Mouse (Mus musculus) heart, embryonic 14.5 days (tissue): ENCODE measurements around the gene Pmm2. TPM values are rescaled to one million over a fixed set of nuclear protein-coding genes. Genes with fewer than 3 reads are reported as not detected.

Experiments used
- ATAC-seq: fragments of 200-750 bp; cut with Nextera tagmentation; 2 replicates; pipeline ENCODE4 v1.8.0; 2017; ENCODE audit warnings: low read depth, moderate TSS enrichment; ENCODE audit not compliant: insufficient number of reproducible peaks, insufficient read depth, low FRiP score
- H3K27ac ChIP-seq, 2 experiments: fragments of 200-500 bp in 1 of 2; fragments of 300-500 bp in 1 of 2; sonication (generic) in 1 of 2; replicated peaks in 1 of 2; 2 replicates each; pipeline ENCODE4 v1.5.1; 2012 to 2014; ENCODE audit warnings: low read depth in 2 of 2, low read length in 2 of 2, control low read depth in 1 of 2, mild to moderate bottlenecking in 1 of 2, mixed read lengths in 1 of 2; ENCODE audit not compliant: control insufficient read depth in 1 of 2, insufficient read depth in 1 of 2
- H3K27me3 ChIP-seq: fragments of 300-500 bp; sonication (generic); 2 replicates; pipeline ENCODE4 v1.6.1; 2014; ENCODE audit warnings: mild to moderate bottlenecking, low read length, control low read depth; ENCODE audit not compliant: control insufficient read depth, insufficient read depth
- H3K36me3 ChIP-seq: fragments of 300-500 bp; sonication (generic); 2 replicates; pipeline ENCODE4 v1.6.1; 2014; ENCODE audit warnings: mild to moderate bottlenecking, control low read depth, low read length, mixed read lengths; ENCODE audit not compliant: control insufficient read depth, insufficient read depth
- H3K4me1 ChIP-seq, 2 experiments: fragments of 200-500 bp in 1 of 2; fragments of 300-500 bp in 1 of 2; sonication (generic) in 1 of 2; 2 replicates each; pipeline ENCODE4 v1.6.1; 2012 to 2014; ENCODE audit warnings: low read length in 2 of 2, control low read depth in 1 of 2, mixed read lengths in 1 of 2; ENCODE audit not compliant: control insufficient read depth in 2 of 2, insufficient read depth in 2 of 2
- H3K4me2 ChIP-seq: fragments of 300-500 bp; sonication (generic); 2 replicates; pipeline ENCODE4 v1.6.1; 2014; ENCODE audit warnings: mild to moderate bottlenecking, low read length
- H3K4me3 ChIP-seq, 2 experiments: fragments of 200-500 bp in 1 of 2; fragments of 300-500 bp in 1 of 2; sonication (generic) in 1 of 2; 2 replicates each; pipeline ENCODE4 v1.5.1; 2012 to 2014; ENCODE audit warnings: low read length in 2 of 2, mild to moderate bottlenecking in 2 of 2, control low read depth in 1 of 2, low read depth in 1 of 2, moderate library complexity in 1 of 2; ENCODE audit not compliant: control insufficient read depth in 1 of 2, insufficient read depth in 1 of 2
- H3K9ac ChIP-seq: fragments of 300-500 bp; sonication (generic); 2 replicates; pipeline ENCODE4 v1.6.1; 2014; ENCODE audit warnings: mild to moderate bottlenecking, low read length
- H3K9me3 ChIP-seq: fragments of 300-500 bp; sonication (generic); 2 replicates; pipeline ENCODE4 v1.6.1; 2016; ENCODE audit warnings: low read length, control low read depth; ENCODE audit not compliant: control insufficient read depth
- WGBS: fragments of 180-500 bp; shearing (Covaris S2); extraction: QIAGEN DNeasy Blood & Tissue Kit; methylation state at CpG from one replicate; pipeline ENCODE4 v1.1.7; 2014; 5-methylcytosine and 5-hydroxymethylcytosine counted together
- polyA plus RNA-seq: library from polyadenylated mRNA; unstranded; fragments of >200 nt; fragmentation: Nextera tagmentation; extraction: Ambion mirVana; gene quantifications from 2 replicates; pipeline ENCODE4 v1.2.1, GENCODE M21; 2014

The Pmm2 gene
- polyA plus RNA-seq, 1 experiment from 2014 or later = 38.2 TPM

DNA sequence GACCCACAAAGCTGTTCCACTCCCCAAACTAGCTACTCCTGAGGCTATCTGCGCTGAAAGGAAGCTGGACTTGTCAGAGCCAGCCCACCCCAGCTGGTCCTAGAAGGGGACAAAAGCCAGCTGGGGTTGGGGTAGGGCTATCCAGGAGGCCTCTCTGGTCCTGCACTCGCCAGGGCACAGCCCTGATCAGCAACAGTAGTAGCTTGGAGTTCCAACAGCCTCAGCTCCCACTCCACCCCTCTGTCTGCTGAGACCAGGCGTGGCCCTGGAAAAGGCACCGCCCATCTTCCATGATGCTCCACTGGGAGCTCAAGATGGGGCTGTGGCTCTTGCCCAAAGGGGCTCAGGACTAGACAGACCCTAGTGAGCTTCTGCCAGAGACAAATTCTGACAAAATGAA lies 30.3 kb downstream of the Pmm2 start:
- peaks cover 14% of the 10 kb centered on the region for H3K36me3 ChIP-seq
- 54% methylated on average over 4 of the region's 4 CpGs for whole genome bisulfite sequencing
- H3K4me1 ChIP-seq = peaks cover 43 to 59% of the 10 kb centered on the region in 2 experiments
- H3K4me3 ChIP-seq = no peak overlapping the region
- H3K9ac ChIP-seq = peak overlapping the region; percentile 18; the same call in 1 of the 2 replicates
- no peaks in the 10 kb centered on the region for H3K27me3 ChIP-seq
- 0 out of 2 replicates have a peak overlapping the region, but pooled peaks have one; percentile 4 for H3K4me2 ChIP-seq
- peak overlapping the region; percentile 9 to 87; a peak in 3 of 4 replicates for H3K27ac ChIP-seq
- H3K9me3 ChIP-seq = no peaks in the 10 kb centered on the region
- no peak for ATAC-seq

DNA sequence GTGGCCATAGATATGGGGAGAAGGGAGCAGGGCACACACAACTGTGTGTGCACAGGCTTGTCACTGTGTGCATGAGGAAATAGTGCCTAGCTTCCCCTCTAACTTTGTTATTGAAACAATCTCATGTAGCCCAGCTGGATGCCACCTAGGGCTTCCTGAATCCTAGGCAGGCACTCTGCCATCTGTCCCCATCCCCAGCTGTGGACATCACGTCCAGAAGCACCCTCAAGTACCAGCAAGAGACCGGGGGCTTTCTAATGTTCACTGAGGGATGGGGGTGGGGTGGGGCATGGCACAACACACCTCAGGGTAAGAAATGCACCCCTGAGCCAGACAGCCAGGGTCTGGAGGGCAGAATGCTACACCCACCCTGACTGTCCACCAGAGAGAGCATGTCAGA lies 30.9 kb downstream of the Pmm2 start:
- H3K4me1 ChIP-seq = peaks cover 43 to 59% of the 10 kb centered on the region in 2 experiments
- 30% methylated on average over 2 of the region's 2 CpGs for WGBS
- H3K36me3 ChIP-seq = peaks cover 8% of the 10 kb centered on the region
- no peaks in the 10 kb centered on the region for H3K9me3 ChIP-seq
- H3K4me3 ChIP-seq = no peak overlapping the region
- H3K4me2 ChIP-seq = peak overlapping the region; percentile 32
- no peak for ATAC-seq
- no peaks in the 10 kb centered on the region for H3K27me3 ChIP-seq
- peak overlapping the region; percentile 5 to 87; a peak in 3 of 4 replicates for H3K27ac ChIP-seq
- peak overlapping the region; percentile 39; the same call in 1 of the 2 replicates for H3K9ac ChIP-seq

DNA sequence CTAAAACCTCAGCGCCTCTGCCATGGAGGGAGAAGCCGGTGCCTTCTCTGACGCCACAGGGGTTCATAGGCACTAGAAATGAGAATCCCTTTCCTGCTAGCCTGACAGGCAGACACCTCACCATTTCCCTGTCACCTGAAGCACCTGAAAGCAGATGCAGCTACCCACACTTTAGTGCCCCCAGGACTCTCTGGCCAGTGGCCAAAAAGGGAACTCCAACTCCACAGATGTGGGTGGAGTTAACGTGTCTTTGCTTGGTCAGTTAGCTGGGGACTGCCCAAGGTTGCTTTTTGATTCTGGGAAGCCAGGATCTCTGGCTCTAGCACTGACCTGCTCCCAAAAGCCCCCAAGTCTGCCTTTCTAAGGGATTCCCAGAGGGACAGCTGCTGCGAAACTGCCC lies 32.0 kb downstream of the Pmm2 start:
- peak overlapping the region; percentile 17 to 87 for H3K27ac ChIP-seq
- WGBS = 56% methylated on average over 5 of the region's 5 CpGs
- H3K36me3 ChIP-seq = 0 out of 2 replicates have a peak, but pooled peaks cover 4% of the 10 kb centered on the region
- H3K4me3 ChIP-seq = no peak overlapping the region
- peak overlapping the region; percentile 83 for H3K9ac ChIP-seq
- peak overlapping the region; percentile 88 for H3K4me2 ChIP-seq
- H3K9me3 ChIP-seq = no peaks in the 10 kb centered on the region
- ATAC-seq = no peak
- H3K27me3 ChIP-seq = no peaks in the 10 kb centered on the region
- H3K4me1 ChIP-seq = peaks cover 43 to 59% of the 10 kb centered on the region in 2 experiments

DNA sequence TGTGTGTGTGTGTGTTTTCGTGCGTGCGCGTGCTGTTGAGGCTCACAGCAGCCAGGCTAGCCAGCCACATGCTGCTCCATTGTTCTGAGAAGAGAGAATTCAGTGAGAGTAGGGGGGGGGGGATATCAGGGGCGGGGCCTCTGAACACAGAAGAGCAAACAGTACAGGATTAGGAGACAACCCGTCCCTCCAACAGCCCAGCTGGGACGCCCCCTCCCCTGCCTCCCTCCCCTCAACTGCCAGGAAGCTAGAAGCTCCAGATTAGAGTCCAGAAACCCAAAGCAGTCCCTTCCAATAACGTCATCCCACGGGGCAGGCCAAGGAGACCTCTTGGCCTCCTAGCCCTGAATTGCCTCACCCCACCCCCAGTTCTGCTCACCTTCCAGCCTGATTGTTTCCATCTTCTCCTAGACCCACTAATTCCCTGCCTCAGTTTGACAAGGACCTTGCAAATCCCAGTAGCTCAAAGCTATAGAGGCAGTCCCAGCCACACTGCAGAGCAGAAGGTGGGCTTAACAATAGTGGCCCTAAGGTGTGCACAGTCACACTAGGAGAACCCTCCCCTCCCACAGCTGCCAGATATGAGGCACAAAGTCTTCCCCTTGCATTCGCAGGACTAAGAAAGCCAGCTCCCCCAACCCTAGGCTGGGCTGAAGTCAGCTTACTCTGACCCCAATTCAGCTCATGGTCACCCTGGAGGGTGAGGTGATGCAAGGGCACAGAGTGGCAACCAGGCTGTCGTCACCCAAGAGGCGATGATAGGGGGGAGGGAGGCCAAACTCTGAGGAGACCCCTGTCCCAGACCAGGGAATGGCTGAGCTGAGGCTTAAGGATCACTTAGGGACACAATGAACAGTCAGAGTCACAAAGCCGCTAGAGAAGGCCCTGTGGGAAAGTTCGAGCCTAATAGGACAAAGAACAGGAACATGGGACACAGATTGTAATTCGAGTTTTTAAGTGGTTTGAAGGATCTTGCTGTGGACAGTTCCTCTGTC lies 32.9 kb downstream of the Pmm2 start:
- 0 out of 2 replicates have a peak, but pooled peaks cover 4% of the 10 kb centered on the region for H3K36me3 ChIP-seq
- WGBS = 8% methylated on average over 15 of the region's 15 CpGs
- peak overlapping the region; percentile 76 to 87 for H3K27ac ChIP-seq
- H3K9ac ChIP-seq = peak overlapping the region; percentile 83
- peaks cover 43 to 57% of the 10 kb centered on the region in 2 experiments for H3K4me1 ChIP-seq
- peak overlapping the region; percentile 67 to 79 for H3K4me3 ChIP-seq
- ATAC-seq = no peak
- H3K4me2 ChIP-seq = peak overlapping the region; percentile 88
- no peaks in the 10 kb centered on the region for H3K27me3 ChIP-seq
- H3K9me3 ChIP-seq = no peaks in the 10 kb centered on the region

DNA sequence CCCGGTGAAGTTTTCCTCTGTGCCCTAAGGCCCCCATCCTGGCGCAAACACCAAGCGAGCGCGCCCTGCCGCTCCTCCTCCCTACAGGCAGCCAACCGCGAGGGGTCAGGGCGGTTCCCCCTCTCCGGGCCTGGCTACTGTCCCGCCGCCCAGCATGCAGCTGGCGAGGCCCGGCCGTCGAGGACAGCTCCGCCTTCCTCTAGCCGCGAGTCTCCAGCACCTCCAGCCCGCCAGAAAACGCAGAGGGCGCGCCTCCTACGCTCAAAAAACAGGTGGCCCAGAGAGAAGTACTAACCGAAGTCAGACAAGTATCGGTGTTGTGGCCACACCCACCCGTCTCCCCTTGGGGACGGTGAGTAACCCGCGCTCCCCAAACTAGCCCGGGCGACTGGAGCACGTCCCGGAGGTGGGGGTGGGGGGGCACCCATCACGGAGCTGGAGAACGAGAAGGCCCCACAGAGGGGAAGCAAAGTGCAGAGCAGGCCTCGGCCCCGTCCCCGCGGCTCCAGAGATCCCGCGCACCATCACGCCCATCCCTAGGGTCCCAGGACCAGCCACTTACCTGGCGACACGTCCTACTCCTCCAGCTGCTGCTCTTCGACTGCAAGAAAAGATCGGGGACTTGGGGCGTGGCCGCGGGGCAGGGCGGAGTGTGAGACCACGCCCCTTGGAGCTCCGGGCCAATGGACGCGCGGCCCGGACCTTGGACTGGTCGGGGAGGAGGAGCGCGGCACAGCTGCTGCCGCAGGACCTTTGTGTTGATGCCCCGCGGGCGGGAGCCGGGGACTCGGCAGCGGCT lies 34.3 kb downstream of the Pmm2 start, which contains the start of gene Carhsp1:
Carhsp1 (minus strand) TSS at position 605 of the 799 bp plus-strand sequence.
- H3K4me2 ChIP-seq = peak within 1 kb of the TSS; percentile 88
- H3K27ac ChIP-seq = peak within 1 kb of the TSS; percentile 76 to 87
- H3K9ac ChIP-seq = peak within 1 kb of the TSS; percentile 83
- no peaks in the 10 kb centered on the region for H3K36me3 ChIP-seq
- ATAC-seq = peak; percentile 86
- WGBS = under 1% methylated on average over 66 of the region's 67 CpGs
- no peaks in the 10 kb centered on the region for H3K9me3 ChIP-seq
- H3K4me3 ChIP-seq = peak within 1 kb of the TSS; percentile 67 to 79
- H3K27me3 ChIP-seq = no peaks in the 10 kb centered on the region
- peaks cover 35 to 43% of the 10 kb centered on the region in 2 experiments for H3K4me1 ChIP-seq

DNA sequence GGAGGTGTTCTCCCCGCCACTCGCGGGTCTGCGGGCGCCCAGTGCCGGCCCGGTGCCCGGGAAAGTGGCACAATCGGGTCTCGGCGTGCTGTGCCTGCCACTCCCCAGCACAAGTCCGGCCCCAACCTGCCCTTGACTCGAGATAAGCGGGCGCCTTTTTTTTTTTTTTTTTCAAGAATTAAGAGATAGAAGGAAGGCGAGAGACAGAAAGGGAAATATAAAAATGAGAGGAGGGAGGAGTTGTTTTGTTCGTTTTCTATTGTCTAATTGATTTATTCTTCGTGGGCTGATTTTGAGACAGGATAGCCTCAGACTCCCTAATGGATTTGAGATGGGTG lies 34.8 kb downstream of the Pmm2 start:
- Histone ChIP-seq H3K4me1 (peaks cover 32 to 38% of the 10 kb centered on the region in 2 experiments), H3K27ac (no peak overlapping the region)
- under 1% methylated on average over 18 of the region's 18 CpGs for WGBS

DNA sequence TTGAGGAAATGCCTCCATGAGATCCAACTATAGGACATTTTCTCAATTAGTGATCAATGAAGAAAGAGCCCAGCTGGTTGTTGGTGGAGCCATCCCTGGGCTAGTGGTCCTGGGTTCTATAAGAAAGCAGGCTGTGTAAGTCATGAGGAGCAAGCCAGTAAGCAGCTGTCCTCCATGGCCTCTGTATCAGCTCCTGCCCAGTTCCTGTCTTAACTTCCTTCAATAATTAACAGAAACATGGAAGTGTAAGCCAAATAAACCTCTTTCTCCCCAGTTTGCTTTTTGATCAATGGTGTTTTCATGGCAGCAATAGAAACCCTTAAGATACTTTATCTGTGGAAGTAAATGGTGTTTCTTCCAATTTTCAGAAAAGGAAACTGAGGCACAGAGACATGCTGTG lies 35.3 kb downstream of the Pmm2 start:
- H3K36me3 ChIP-seq = no peaks in the 10 kb centered on the region
- H3K4me3 ChIP-seq = 0 out of 4 replicates have a peak overlapping the region, but pooled peaks of 1 of the 2 experiments have one; percentile 79
- ATAC-seq = no peak
- no peaks in the 10 kb centered on the region for H3K27me3 ChIP-seq
- no peaks in the 10 kb centered on the region for H3K9me3 ChIP-seq
- H3K4me2 ChIP-seq = peak overlapping the region; percentile 88
- H3K9ac ChIP-seq = no peak overlapping the region
- H3K4me1 ChIP-seq = peaks cover 27 to 33% of the 10 kb centered on the region in 2 experiments
- H3K27ac ChIP-seq = no peak overlapping the region

More for the DNA sequence above, 34.8 kb downstream of the Pmm2 start:
- Histone ChIP-seq H3K9me3 (no peaks in the 10 kb centered on the region), H3K27me3 (no peaks in the 10 kb centered on the region), H3K9ac (peak overlapping the region; percentile 83), H3K4me2 (peak overlapping the region; percentile 88), H3K36me3 (no peaks in the 10 kb centered on the region), H3K4me3 (peak overlapping the region; percentile 67 to 79)
- ATAC-seq = no peak
